Comparison of ENCODE assay signal across 16 mouse cellular contexts in the genomic region with DNA sequence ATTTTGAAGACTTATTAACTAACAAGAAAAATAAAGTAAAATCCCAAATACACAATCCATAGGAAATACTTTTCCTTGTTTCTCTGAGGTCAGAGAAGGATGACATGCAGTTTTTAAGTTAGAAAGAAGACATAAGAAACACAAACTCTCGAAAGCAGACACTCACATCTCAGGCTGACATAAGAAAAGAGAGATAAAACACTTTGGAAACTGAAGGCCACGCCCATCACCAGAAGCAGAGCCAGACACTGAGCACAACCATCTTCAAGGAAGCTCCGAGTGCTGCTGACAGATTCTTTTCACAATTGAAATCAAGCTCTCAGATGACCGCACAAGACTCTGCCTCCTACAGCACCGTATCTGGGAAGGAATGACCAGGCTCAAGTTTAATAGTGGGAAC. TPM values are rescaled to one million over a fixed set of nuclear protein-coding genes. Genes with fewer than 3 reads are reported as not detected.
A peak's percentile ranks its signal among the peaks of the same experiment; 100 is the strongest.
DNase-seq lines count a peak whose midpoint lies in the region; ATAC-seq and TF ChIP-seq lines count a peak whose summit lies in the region.
"Had no signal": no experiment of that assay in that cellular context is flagged by ENCODE, and none has a peak within 500 bp of the region (broad histone marks: within the 10 kb centered on the region; RNA-seq: fewer than 3 reads in every experiment).

No protein-coding gene starts in this region.

- H3K9ac ChIP-seq in heart, embryonic 12.5 days = no peak overlapping the region
- peak overlapping the region; percentile 38; the same call in 1 of the 2 replicates for H3K9ac ChIP-seq in MEL (ENCODE audit: control insufficient read depth, low read depth, low read length, poor library complexity, severe bottlenecking)
- no peak overlapping the region for H3K9ac ChIP-seq in hindbrain, embryonic 14.5 days
- H3K9ac ChIP-seq: heart, embryonic 15.5 days had no signal

- no peak for TF ChIP-seq POLR2A in MEL (IDR thresholded peaks at IDR 0.05; ENCODE audit: control insufficient read depth in 1 of 2, insufficient read depth in 1 of 2, low read depth in 1 of 2, low read length in 2 of 2, poor library complexity in 1 of 2)

- no peak for TF ChIP-seq EP300 in MEL (IDR thresholded peaks at IDR 0.05; ENCODE audit: low read depth in 1 of 2, low read length in 2 of 2)

- intact Hi-C loops in heart, postnatal 25 days (cut with DNase I) = no loop called here
- intact Hi-C loops in left cerebral cortex, postnatal 10 days (cut with DNase I) = no loop called here

- 24% methylated on average over 5 of the region's 5 CpGs for WGBS in heart, embryonic 12.5 days
- 81% methylated on average over 5 of the region's 5 CpGs for WGBS in macrophage (ENCODE audit: missing documents)
- 64% methylated on average over 5 of the region's 5 CpGs for WGBS in hindbrain, embryonic 14.5 days

- DNase-seq in heart, postnatal 25 days (ENCODE audit: low spot score) = no peak
- peak; percentile 85 for DNase-seq in MEL (ENCODE audit: low read depth, low spot score)
- DNase-seq in hindbrain, embryonic 14.5 days (ENCODE audit: low spot score) = no peak
- no peak for DNase-seq in cerebellum, adult 9-11 months
- DNase-seq in left cerebral cortex, postnatal 10 days (ENCODE audit: extremely low spot score in 1 of 2, low spot score in 2 of 2) = no peak
- DNase-seq: adrenal gland, postnatal 25 days; cerebellum, adult 18-20 months; lung, postnatal 14 days; thymus, postnatal 25 days had no signal

- no peak overlapping the region for H3K4me2 ChIP-seq in heart, embryonic 12.5 days
- no peak overlapping the region for H3K4me2 ChIP-seq in hindbrain, embryonic 14.5 days (replicated peaks)
- H3K4me2 ChIP-seq: heart, embryonic 15.5 days had no signal

- TF ChIP-seq RAD21 in MEL (IDR thresholded peaks at IDR 0.05; ENCODE audit: low read depth, low read length) = no peak

- no peak for TF ChIP-seq CTCF in MEL (IDR thresholded peaks at IDR 0.05 in 2 of 3, conservative IDR thresholded peaks at IDR 0.05 in 1 of 3; ENCODE audit: control insufficient read depth in 1 of 3, insufficient read depth in 1 of 3, low read depth in 2 of 3, low read length in 3 of 3, poor library complexity in 1 of 3, severe bottlenecking in 1 of 3)

- H3K27ac ChIP-seq in heart, embryonic 12.5 days (ENCODE audit: poor library complexity, severe bottlenecking) = no peak overlapping the region
- H3K27ac ChIP-seq in MEL (ENCODE audit: control insufficient read depth, low read depth, low read length) = peak overlapping the region; percentile 77
- H3K27ac ChIP-seq in macrophage = peak overlapping the region; percentile 94
- no peak overlapping the region for H3K27ac ChIP-seq in hindbrain, embryonic 14.5 days
- H3K27ac ChIP-seq: embryonic facial prominence, embryonic 10.5 days; heart, embryonic 15.5 days; kidney, postnatal 0 days had no signal

- H3K36me3 ChIP-seq in heart, embryonic 12.5 days = no peaks in the 10 kb centered on the region
- H3K36me3 ChIP-seq in MEL (ENCODE audit: control insufficient read depth in 1 of 2, insufficient read depth in 2 of 2, low read length in 2 of 2) = peaks cover 0 to 25% of the 10 kb centered on the region in 2 experiments; a peak in 2 of 4 replicates
- peaks cover 47% of the 10 kb centered on the region for H3K36me3 ChIP-seq in erythroblast, embryonic 14.5 days (ENCODE audit: control insufficient read depth)
- H3K36me3 ChIP-seq in macrophage (ENCODE audit: inconsistent target) = peaks cover 7% of the 10 kb centered on the region; the same call in 1 of the 2 replicates
- no peaks in the 10 kb centered on the region for H3K36me3 ChIP-seq in hindbrain, embryonic 14.5 days (replicated peaks; ENCODE audit: control insufficient read depth, insufficient read depth)
- H3K36me3 ChIP-seq: embryonic facial prominence, embryonic 10.5 days; heart, embryonic 15.5 days had no signal

- H3K4me3 ChIP-seq in heart, embryonic 12.5 days = no peak overlapping the region
- H3K4me3 ChIP-seq in MEL (ENCODE audit: control insufficient read depth in 1 of 2, insufficient read depth in 1 of 2, low read depth in 2 of 2, low read length in 2 of 2) (peak overlapping the region in 1 of 2 experiments; percentile 24; a peak in 1 of 4 replicates), macrophage (ENCODE audit: inconsistent target) (no peak overlapping the region)
- H3K4me3 ChIP-seq in erythroblast, embryonic 14.5 days (replicated peaks) = peak overlapping the region; percentile 58
- H3K4me3 ChIP-seq in hindbrain, embryonic 14.5 days (replicated peaks; ENCODE audit: low read length) = no peak overlapping the region
- H3K4me3 ChIP-seq: embryonic facial prominence, embryonic 10.5 days; heart, embryonic 15.5 days had no signal

- peak; percentile 75 for ATAC-seq in heart, embryonic 12.5 days (ENCODE audit: insufficient number of reproducible peaks, low FRiP score)
- no peak for ATAC-seq in hindbrain, embryonic 14.5 days (ENCODE audit: low FRiP score)
- ATAC-seq: hindbrain, embryonic 16.5 days had no signal

- peaks cover 28% of the 10 kb centered on the region for H3K4me1 ChIP-seq in heart, embryonic 12.5 days (replicated peaks)
- peaks cover 16 to 17% of the 10 kb centered on the region in 2 experiments for H3K4me1 ChIP-seq in MEL (ENCODE audit: control insufficient read depth in 1 of 2, insufficient read depth in 2 of 2, low read length in 2 of 2)
- H3K4me1 ChIP-seq in erythroblast, embryonic 14.5 days (ENCODE audit: control insufficient read depth) = peaks cover 74% of the 10 kb centered on the region
- H3K4me1 ChIP-seq in hindbrain, embryonic 14.5 days (replicated peaks; ENCODE audit: control insufficient read depth, insufficient read depth, low read length) = no peaks in the 10 kb centered on the region

- no peaks in the 10 kb centered on the region for H3K27me3 ChIP-seq in heart, embryonic 12.5 days (replicated peaks)
- no peaks in the 10 kb centered on the region for H3K27me3 ChIP-seq in MEL (ENCODE audit: control insufficient read depth in 1 of 2, insufficient read depth in 2 of 2, low read length in 2 of 2)
- H3K27me3 ChIP-seq in erythroblast, embryonic 14.5 days (ENCODE audit: control insufficient read depth) = no peaks in the 10 kb centered on the region
- H3K27me3 ChIP-seq in hindbrain, embryonic 14.5 days (ENCODE audit: control insufficient read depth, insufficient read depth, low read length) = no peaks in the 10 kb centered on the region
- H3K27me3 ChIP-seq: heart, embryonic 15.5 days had no signal

- no peaks in the 10 kb centered on the region for H3K9me3 ChIP-seq in heart, embryonic 12.5 days (replicated peaks)
- no peaks in the 10 kb centered on the region for H3K9me3 ChIP-seq in MEL (replicated peaks; ENCODE audit: insufficient read depth, low read length)
- H3K9me3 ChIP-seq in erythroblast, embryonic 14.5 days (ENCODE audit: control insufficient read depth, low read length) = no peaks in the 10 kb centered on the region
- H3K9me3 ChIP-seq in hindbrain, embryonic 14.5 days (ENCODE audit: control insufficient read depth, low read length) = no peaks in the 10 kb centered on the region
- H3K9me3 ChIP-seq: embryonic facial prominence, embryonic 10.5 days; heart, embryonic 15.5 days had no signal

- H3K79me2 ChIP-seq in MEL (ENCODE audit: control insufficient read depth, insufficient read depth, low read length, poor library complexity) = no peaks in the 10 kb centered on the region
- peaks cover 98% of the 10 kb centered on the region for H3K79me2 ChIP-seq in macrophage (ENCODE audit: inconsistent target)

TF ChIP-seq in MEL, 35 proteins besides CTCF, POLR2A, EP300 and RAD21:
- no peak for TF ChIP-seq MAZ (IDR thresholded peaks at IDR 0.05; ENCODE audit: low read depth, low read length)
- 0 out of 2 replicates have a peak, but pooled peaks have one; percentile 16 for TF ChIP-seq ETS1 (IDR thresholded peaks at IDR 0.05; ENCODE audit: low read depth, low read length)
- TF ChIP-seq TAL1 (IDR thresholded peaks at IDR 0.05; ENCODE audit: low read length) = peak; percentile 57
- TF ChIP-seq SIN3A (IDR thresholded peaks at IDR 0.05; ENCODE audit: low read length) = peak; percentile 31
- peak; percentile 56; the same call in 1 of the 2 replicates for TF ChIP-seq GATA1 (IDR thresholded peaks at IDR 0.05; ENCODE audit: low read depth, low read length)
- TF ChIP-seq SMC3 (IDR thresholded peaks at IDR 0.05; ENCODE audit: low read depth, low read length) = no peak

RNA-seq across cellular contexts. Expression of a gene that starts 23.5 kb away (rescaled TPM):
- 22.3 and 24.4 TPM in 2 replicates for polyA plus RNA-seq in heart, embryonic 12.5 days (2016; fragmentation: Nextera tagmentation; extraction: Ambion mirVana)
- total RNA-seq in heart, postnatal 25 days (2021) = 1 to 10 TPM; 8.9 to 9.9 TPM
- total RNA-seq in MEL (2012; rRNA removed) = 15.0 and 16.4 TPM in 2 replicates
- polyA plus RNA-seq in MEL (2012; ENCODE audit: insufficient read depth in 1 of 2, insufficient read length in 2 of 2, low read depth in 1 of 2, low replicate concordance in 2 of 2, missing spikeins in 1 of 2) = 10 to 100 TPM in 1 of 2 experiments, not detected in 1; 16.1 TPM
- polyA plus RNA-seq in erythroblast, embryonic 14.5 days (2012) = 0.37 and 0.53 TPM in 2 replicates
- total RNA-seq in macrophage (2018; cell fraction: chromatin; rRNA removed) = 100 to 1,000 TPM in 24 of 26 experiments, 10 to 100 TPM in 2; 75.0 to 334 (median 129) TPM
- total RNA-seq in macrophage (2018; cell fraction: cytosol; rRNA removed) = 100 to 1,000 TPM; 225 to 568 (median 292) TPM
- total RNA-seq in macrophage (2018; cell fraction: nucleus; rRNA removed) = 100 to 1,000 TPM; 152 to 371 (median 210) TPM
- polyA plus RNA-seq in macrophage (2018) = 189 to 289 TPM (median 212 TPM) in 3 replicates
- 33.8 and 38.2 TPM in 2 replicates for polyA plus RNA-seq in hindbrain, embryonic 14.5 days (2014; fragmentation: Nextera tagmentation; extraction: Ambion mirVana)
- 10 to 100 TPM; 21.8 TPM for total RNA-seq in left cerebral cortex, postnatal 10 days (2021)

RNA-seq across cellular contexts. Expression of a gene that starts 49.9 kb away (rescaled TPM):
- 563 and 577 TPM in 2 replicates for polyA plus RNA-seq in heart, embryonic 12.5 days (2016; fragmentation: Nextera tagmentation; extraction: Ambion mirVana)
- 100 to 1,000 TPM; 180 to 195 TPM for total RNA-seq in heart, postnatal 25 days (2021)
- 502 and 524 TPM in 2 replicates for total RNA-seq in MEL (2012; rRNA removed)
- polyA plus RNA-seq in MEL (2012; ENCODE audit: insufficient read depth in 1 of 2, insufficient read length in 2 of 2, low read depth in 1 of 2, low replicate concordance in 2 of 2, missing spikeins in 1 of 2) (100 to 1,000 TPM in 1 of 2 experiments, not detected in 1; 469 TPM), macrophage (2018) (167 to 496 TPM (median 309 TPM) in 3 replicates)
- 10.2 and 12.0 TPM in 2 replicates for polyA plus RNA-seq in erythroblast, embryonic 14.5 days (2012)
- 10 to 100 TPM in 11 of 26 experiments, 1 to 10 TPM in 15; 2.9 to 55.4 (median 8.2) TPM for total RNA-seq in macrophage (2018; cell fraction: chromatin; rRNA removed)
- 100 to 1,000 TPM; 179 to 384 (median 241) TPM for total RNA-seq in macrophage (2018; cell fraction: cytosol; rRNA removed)
- total RNA-seq in macrophage (2018; cell fraction: nucleus; rRNA removed) = 10 to 100 TPM; 10.3 to 61.2 (median 24.7) TPM
- polyA plus RNA-seq in hindbrain, embryonic 14.5 days (2014; fragmentation: Nextera tagmentation; extraction: Ambion mirVana) = 215 and 261 TPM in 2 replicates
- total RNA-seq in left cerebral cortex, postnatal 10 days (2021) = 10 to 100 TPM; 41.6 to 49.4 TPM

Comparison
In these comparisons a context has a peak if more than half of its experiments do, and no peak if none do; other contexts are left out.
1. H3K27ac ChIP-seq: peak in MEL (single experiment) and macrophage (single experiment); none in heart, embryonic 12.5 days (single experiment) and hindbrain, embryonic 14.5 days (single experiment).
2. RNA of a gene that starts 49.9 kb away (polyA plus RNA-seq): 563 to 577 TPM in heart, embryonic 12.5 days, 469 TPM in MEL, 215 to 261 TPM in hindbrain, embryonic 14.5 days and 167 to 496 TPM in macrophage; 10.2 to 12.0 TPM in erythroblast, embryonic 14.5 days; every median in the first group is over 10 times any median in the second.